9 mouse cellular contexts compared by ENCODE assay signal in the genomic region with DNA sequence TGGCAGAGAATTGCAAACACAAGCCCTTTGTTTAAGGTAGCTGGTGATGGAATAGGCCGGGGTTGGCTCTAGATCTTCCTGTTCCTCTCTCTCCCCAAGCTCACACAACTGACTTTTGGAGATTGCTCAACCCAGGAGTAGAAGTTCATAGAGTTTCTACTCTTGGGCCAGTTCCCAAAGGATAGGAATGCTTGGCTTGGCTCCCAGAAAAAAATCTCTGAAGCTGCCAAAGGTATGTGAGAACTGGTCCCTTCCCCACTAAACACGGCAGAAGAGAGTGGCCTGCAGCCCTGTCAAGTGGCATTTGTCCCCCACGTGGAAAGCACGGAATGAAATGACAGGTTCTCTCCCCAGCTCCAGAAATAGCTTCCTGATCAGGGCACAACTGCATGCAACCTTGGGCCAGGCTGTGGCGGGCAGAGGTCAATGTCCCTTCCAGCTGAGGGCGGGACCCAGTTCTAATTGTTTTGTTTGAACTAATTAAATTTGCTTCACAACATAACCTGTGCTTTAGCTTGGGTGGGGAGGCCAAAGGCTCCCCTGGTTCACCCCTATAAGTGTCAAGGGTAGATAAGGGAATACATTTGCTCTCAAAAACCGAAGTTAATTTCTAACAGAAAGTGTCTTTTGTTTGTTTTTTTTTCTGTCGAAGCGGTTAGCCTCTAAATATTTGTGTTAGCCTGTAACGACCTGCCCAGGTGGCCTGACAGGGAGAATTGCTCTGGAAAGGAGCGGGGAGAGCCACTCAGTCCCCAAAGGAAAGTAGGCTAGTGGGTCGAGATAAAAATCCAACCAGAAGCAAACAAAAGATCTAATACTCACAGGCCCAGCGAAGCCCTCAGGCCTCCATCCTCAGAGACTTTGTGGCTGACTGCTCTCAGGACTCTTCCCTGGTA.
DNase-seq lines count a peak whose midpoint lies in the region; ATAC-seq and TF ChIP-seq lines count a peak whose summit lies in the region.
"Had no signal": no experiment of that assay in that cellular context is flagged by ENCODE, and none has a peak within 500 bp of the region (broad histone marks: within the 10 kb centered on the region; RNA-seq: fewer than 3 reads in every experiment).

No protein-coding gene starts in this region.

- ATAC-seq in embryonic facial prominence, embryonic 14.5 days (ENCODE audit: low read depth), result peak; percentile 60
- no peak for ATAC-seq in limb, embryonic 14.5 days (ENCODE audit: low FRiP score, low read depth)

- no peak overlapping the region for H3K4me3 ChIP-seq in embryonic facial prominence, embryonic 14.5 days (ENCODE audit: low read depth, low read length)
- no peak overlapping the region for H3K4me3 ChIP-seq in limb, embryonic 14.5 days (replicated peaks; ENCODE audit: low read length)
- no peak overlapping the region for H3K4me3 ChIP-seq in olfactory bulb, adult 2 months (ENCODE audit: insufficient read depth, low read depth, low read length)

- no peaks in the 10 kb centered on the region for H3K9me3 ChIP-seq in embryonic facial prominence, embryonic 14.5 days (ENCODE audit: control insufficient read depth, low read length)
- H3K9me3 ChIP-seq in limb, embryonic 14.5 days (ENCODE audit: control insufficient read depth, low read length), result no peaks in the 10 kb centered on the region

- H3K9ac ChIP-seq in embryonic facial prominence, embryonic 14.5 days (ENCODE audit: low read depth, low read length), result no peak overlapping the region
- no peak overlapping the region for H3K9ac ChIP-seq in limb, embryonic 14.5 days (ENCODE audit: low read depth, low read length, severe bottlenecking)

- peak overlapping the region; percentile 54 for H3K27ac ChIP-seq in embryonic facial prominence, embryonic 14.5 days (replicated peaks; ENCODE audit: low read depth, low read length)
- peak overlapping the region; percentile 0; the same call in 1 of the 2 replicates for H3K27ac ChIP-seq in limb, embryonic 14.5 days (replicated peaks; ENCODE audit: low read depth, low read length)
- H3K27ac ChIP-seq in olfactory bulb, adult 2 months (ENCODE audit: insufficient read depth, low read depth, low read length), result peak overlapping the region; percentile 93
- H3K27ac ChIP-seq: macrophage had no signal

- peaks cover 40% of the 10 kb centered on the region for H3K4me1 ChIP-seq in embryonic facial prominence, embryonic 14.5 days (ENCODE audit: control insufficient read depth, insufficient read depth, low read length)
- peaks cover 40% of the 10 kb centered on the region for H3K4me1 ChIP-seq in limb, embryonic 14.5 days (ENCODE audit: control insufficient read depth, insufficient read depth, low read length)
- peaks cover 34% of the 10 kb centered on the region for H3K4me1 ChIP-seq in olfactory bulb, adult 2 months (ENCODE audit: control insufficient read depth, insufficient read depth, low read length)

- TF ChIP-seq CTCF in olfactory bulb, adult 2 months (IDR thresholded peaks at IDR 0.05; ENCODE audit: insufficient read depth, low read depth, low read length), result no peak

- no peaks in the 10 kb centered on the region for H3K27me3 ChIP-seq in embryonic facial prominence, embryonic 14.5 days (replicated peaks; ENCODE audit: control insufficient read depth, insufficient read depth, low read length)
- H3K27me3 ChIP-seq in limb, embryonic 14.5 days (ENCODE audit: control insufficient read depth, insufficient read depth, low read length), result no peaks in the 10 kb centered on the region

- WGBS in embryonic facial prominence, embryonic 14.5 days, result 24% methylated on average over 13 of the region's 13 CpGs
- 29% methylated on average over 13 of the region's 13 CpGs for WGBS in limb, embryonic 14.5 days
- 51% methylated on average over 13 of the region's 13 CpGs for WGBS in olfactory bulb, adult 2 months

- no peak for TF ChIP-seq POLR2A in limb, embryonic 14.5 days (IDR thresholded peaks at IDR 0.05; ENCODE audit: borderline replicate concordance, extremely low read depth, insufficient read depth, insufficient read length)
- TF ChIP-seq POLR2A in olfactory bulb, adult 2 months (IDR thresholded peaks at IDR 0.05; ENCODE audit: insufficient read depth, low read depth, low read length), result no peak

- intact Hi-C loops in left cerebral cortex, postnatal 10 days (cut with DNase I), result loop anchor here (5.0 kb wide), 1 partner anchor 45 kb away; no protein-coding TSS in a partner anchor
- intact Hi-C loops in heart, postnatal 25 days (cut with DNase I), result loop anchor here (2.0 to 5.0 kb wide), 2 partner anchors 40 to 65 kb away; no protein-coding TSS in a partner anchor

- DNase-seq in left cerebral cortex, postnatal 10 days (ENCODE audit: extremely low spot score in 1 of 2, low spot score in 2 of 2), result peak; percentile 35 to 62
- no peak for DNase-seq in left cerebral cortex, adult 8-10 months (ENCODE audit: low spot score in 2 of 2)
- peak; percentile 91 for DNase-seq in embryonic facial prominence, embryonic 14.5 days (ENCODE audit: low spot score)
- DNase-seq in heart, postnatal 25 days (ENCODE audit: low spot score), result peak; percentile 70
- DNase-seq in limb, embryonic 14.5 days (ENCODE audit: low spot score), result peak; percentile 81
- no peak for DNase-seq in thymus, postnatal 36 days
- DNase-seq in natural killer cell, adult 2 months (ENCODE audit: low spot score in 2 of 2), result no peak

- H3K4me2 ChIP-seq in embryonic facial prominence, embryonic 14.5 days (ENCODE audit: low read depth, low read length), result no peak overlapping the region
- no peak overlapping the region for H3K4me2 ChIP-seq in limb, embryonic 14.5 days (replicated peaks; ENCODE audit: low read depth, low read length, severe bottlenecking)

- H3K36me3 ChIP-seq in embryonic facial prominence, embryonic 14.5 days (ENCODE audit: control insufficient read depth, insufficient read depth, low read length), result no peaks in the 10 kb centered on the region
- H3K36me3 ChIP-seq in limb, embryonic 14.5 days (ENCODE audit: control insufficient read depth, insufficient read depth, low read length), result no peaks in the 10 kb centered on the region

Comparison
In these comparisons a context has a peak if more than half of its experiments do, and no peak if none do; other contexts are left out.
1. DNase-seq: peak in left cerebral cortex, postnatal 10 days (2 of 2), embryonic facial prominence, embryonic 14.5 days (single experiment), heart, postnatal 25 days (single experiment) and limb, embryonic 14.5 days (single experiment); none in left cerebral cortex, adult 8-10 months (0 of 2), thymus, postnatal 36 days (0 of 2) and natural killer cell, adult 2 months (0 of 2).
2. H3K27ac ChIP-seq: peak in every context shown above with its lines; median percentile 93 in olfactory bulb, adult 2 months; 54 in embryonic facial prominence, embryonic 14.5 days; 0 in limb, embryonic 14.5 days.